Mouse (Mus musculus) stomach, postnatal 0 days (tissue): ENCODE measurements around the gene Srgap2.

Experiments
- CTCF ChIP-seq: IDR thresholded peaks from 2 replicates; pipeline ENCODE4 v1.5.1; 2016; ENCODE audit warnings: antibody characterized with exemption, low read depth, mild to moderate bottlenecking, moderate library complexity
- EP300 ChIP-seq: optimal IDR thresholded peaks from 2 replicates; pipeline ENCODE3; 2016; ENCODE audit warnings: antibody characterized with exemption

GRCm38 (mm10) chr1:131359609-131360008 is 167.5 kb downstream of the Srgap2 start:
- no peak for TF ChIP-seq CTCF
- no peak for TF ChIP-seq EP300
